Mouse (Mus musculus) T-cell, adult 2 months (primary cell): ENCODE data around the gene Efcab7.

ENCODE experiments used
- DNase-seq: peaks from one replicate; pipeline ENCODE4 v3.0.0; 2022; ENCODE audit warnings: low spot score

The Efcab7 gene

DNA sequence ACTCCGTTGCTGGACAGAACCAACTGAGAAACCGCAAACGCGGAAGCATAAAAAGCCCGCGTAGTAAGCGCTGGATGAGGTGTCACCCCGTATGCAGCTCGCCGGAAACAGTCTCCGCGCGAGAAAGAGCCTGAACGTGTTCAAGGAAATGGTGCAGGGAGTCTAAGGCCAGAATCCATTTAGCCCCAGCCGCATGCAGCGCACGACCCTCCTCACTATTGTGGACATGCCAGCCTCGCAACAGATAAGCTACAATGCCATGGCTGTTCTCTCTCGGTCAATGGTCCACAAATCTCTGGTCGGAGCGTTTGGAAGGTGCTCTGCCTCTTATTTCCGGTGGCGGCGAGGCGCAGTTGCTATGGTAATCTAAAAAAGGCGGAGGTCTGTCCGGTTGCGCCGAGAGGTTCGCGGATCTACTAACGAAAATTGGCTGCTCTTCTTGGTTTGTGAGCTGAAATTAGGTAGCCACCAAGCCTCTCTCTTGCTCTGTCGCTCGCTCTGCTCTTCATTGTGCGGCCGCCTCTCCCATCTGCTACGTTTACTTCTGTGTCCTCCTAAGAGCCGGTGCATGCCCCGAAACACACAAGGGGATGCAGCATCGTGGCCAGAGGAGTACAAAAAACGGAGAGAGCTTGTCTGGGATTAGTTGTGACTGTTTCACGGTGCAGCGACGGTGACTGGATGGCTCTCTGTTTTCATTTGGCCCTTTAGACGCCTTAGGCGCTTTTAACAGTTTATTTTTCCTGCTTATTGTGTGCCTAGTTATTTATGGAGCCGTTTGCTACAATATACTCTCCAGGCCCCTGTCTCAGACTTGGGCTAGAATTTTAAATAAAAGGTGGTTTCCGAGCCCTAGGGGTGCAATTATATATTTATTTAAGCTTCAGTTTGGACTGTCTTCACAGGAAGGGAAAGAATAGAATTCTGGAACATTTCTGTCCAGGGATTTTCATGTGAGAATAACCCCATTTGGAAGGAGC, at the start of gene Efcab7:
TSS of gene Efcab7 (plus strand) at position 105 of the 980 bp plus-strand sequence.
- DNase-seq = peak; percentile 84

DNA sequence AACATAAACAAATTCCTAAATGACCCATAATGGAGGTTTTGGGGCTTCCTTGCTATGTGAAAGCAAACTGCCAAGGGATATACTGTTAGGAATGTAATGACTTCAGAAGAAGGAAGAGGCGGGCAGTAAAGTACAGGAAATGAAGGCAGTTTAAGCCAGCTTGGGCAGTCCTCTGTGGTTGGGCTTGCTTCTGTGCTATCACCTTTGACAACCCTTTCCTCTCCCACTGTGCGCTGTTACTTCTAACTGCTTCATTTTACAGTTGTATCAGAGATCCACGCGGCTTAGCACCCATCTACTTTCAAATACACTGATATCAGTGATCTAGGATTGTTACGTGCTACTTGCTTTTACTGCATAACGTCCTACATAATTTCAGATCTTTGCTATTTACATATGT, 36.6 kb upstream of the Efcab7 start:
- DNase-seq = no peak

DNA sequence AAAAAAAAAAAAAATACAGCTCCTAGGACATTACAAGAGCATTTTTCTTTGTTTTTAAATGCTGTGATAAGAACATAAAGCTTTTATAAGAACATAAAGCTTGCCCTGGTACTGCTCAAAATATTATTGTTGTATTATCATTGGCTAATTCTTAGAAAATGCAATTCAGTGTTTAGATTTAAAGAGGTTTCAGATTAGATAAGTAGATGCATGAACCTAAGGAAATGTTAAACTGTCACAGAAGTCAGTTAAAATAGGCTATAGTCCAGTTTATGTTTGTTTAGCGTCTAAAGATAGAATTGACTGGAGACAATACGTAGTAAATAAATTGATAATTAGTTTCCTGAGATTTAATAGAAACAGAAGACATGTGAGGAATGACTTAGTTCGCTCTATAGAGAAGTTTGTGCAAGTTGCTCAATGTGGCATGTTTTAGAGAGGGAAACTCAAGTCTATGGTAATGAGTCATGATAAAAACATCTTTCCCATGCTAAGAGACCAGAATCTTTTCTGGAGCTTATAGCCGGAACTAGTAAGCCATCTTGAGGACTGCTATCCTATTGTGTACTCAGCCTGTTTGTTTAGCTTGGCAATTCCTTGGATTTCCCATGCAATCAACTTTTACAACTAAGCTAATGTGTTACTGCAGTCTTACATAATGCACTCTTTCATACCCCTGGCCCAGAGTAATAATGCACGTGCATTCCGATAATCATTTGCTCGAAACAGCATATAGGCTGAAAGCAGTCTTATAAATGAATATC, 12.1 kb upstream of the Efcab7 start:
- DNase-seq = no peak

DNA sequence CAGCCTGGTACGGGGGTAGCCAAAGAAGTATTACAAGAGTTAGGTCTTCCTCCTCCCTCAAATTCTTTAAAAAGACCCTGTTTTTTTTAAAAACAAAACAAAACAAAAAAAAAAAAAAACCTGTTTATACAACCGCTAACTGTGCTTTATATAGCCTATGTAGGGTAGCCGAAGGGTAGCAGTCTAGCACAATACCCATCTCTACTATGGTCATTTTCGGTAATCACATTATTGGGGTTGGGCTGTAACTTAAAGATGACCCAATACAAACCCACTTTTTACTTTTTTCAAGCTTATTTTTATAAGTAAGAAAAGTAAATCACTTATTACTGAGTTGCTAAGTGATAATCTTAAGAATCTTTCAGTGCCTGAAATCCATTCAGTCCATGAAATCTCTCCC, 661 bp upstream of the Efcab7 start:
- no peak for DNase-seq

DNA sequence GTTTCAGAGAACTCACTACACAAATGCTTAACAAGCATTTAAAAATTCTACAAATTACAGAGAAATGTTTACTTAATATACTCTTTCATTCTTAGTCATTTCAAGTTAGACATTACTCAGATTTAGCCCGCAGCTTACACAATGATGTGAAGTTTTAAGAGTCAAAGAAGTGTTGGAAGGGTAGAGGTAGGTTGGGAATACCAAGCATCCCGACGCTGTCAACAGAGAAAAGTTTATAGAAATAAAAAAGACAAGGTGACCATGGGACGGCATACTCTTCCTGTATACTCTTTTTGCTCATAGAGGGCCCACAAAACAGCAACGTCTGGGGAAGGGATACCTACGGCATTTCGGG, 282 bp upstream of the Efcab7 start:
- DNase-seq = no peak

DNA sequence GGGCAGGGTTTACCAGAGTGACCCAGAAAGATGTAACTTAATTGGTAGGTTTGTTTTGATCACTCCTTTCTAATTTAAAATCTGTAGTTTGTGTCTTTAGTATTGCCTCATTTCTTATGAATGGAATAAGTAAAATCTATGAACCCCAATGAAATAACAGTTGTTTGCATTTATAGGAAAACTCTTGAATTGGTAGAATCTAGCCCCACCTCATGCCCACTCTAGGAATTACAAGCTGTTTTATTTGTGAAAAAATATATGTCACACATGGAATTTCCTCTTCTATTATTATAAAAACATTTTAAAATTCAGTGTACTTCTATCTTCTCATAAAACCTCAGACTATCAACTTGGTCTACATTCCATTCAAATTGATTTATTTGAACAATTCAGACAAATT, 52.9 kb downstream of the Efcab7 start:
- DNase-seq = no peak

DNA sequence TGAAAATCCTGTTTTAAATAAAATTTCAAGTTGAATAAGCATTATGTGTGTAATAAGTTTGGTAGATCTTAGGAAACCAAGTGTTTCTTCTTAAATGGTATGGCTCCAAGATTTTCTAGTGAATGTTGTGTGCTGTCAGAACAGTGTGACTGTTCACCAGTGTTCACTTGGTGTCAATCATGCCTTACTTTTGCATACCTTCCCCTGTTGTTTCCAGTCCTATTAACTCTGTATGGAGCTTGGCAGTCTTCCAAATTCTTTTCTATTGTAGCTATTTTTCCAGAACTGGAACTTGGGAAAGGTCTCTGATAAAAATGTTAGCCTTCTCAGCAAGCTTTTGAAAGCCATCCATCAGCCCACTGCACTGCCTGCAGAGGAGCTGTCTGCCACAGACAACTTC, 53.4 kb downstream of the Efcab7 start:
- no peak for DNase-seq

DNA sequence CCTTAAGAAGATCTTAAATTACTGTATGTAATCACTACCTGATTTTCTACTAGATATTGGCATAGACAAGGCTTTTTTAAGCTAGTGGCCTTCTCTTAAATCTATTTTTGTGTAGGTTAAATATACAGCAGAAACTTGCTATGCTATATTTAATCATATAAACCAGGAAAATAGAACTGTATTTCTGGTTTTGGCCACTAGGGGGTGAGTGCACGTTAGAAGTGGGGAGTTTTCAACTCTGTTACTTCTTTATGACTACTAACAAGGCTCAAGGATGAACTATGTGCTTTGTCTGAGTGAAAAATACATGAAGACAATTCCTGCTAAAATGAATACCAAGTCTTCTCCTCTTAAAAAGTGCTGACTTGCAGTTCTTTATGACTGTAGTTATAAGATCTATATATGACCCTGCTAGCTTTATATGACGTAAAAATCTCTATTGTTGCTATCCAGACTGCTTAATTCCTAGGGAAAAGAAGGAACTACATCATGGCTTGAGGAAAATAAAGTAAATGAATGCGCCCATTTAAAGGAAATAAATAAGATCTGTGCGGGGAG, 85.0 kb downstream of the Efcab7 start:
- DNase-seq = no peak

DNA sequence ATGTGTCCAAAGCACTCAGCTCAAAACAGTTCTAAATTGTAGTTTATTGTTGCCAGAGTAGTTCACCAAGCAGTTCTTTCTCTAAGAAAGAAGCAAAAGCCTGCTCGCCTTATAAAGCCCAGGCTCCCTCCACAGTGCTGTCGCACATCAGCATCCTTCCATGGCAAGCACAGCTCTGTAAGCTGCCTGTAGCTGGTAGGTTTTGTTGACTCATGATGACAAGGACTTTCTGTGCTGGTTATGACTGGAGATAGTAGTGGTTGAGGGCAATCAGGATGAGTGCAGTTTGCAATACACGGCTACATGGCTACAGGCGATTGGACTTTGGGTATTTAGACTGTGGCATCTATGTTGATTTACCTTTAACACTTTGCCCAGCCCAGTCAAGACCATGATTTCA, 97.4 kb downstream of the Efcab7 start:
- no peak for DNase-seq

DNA sequence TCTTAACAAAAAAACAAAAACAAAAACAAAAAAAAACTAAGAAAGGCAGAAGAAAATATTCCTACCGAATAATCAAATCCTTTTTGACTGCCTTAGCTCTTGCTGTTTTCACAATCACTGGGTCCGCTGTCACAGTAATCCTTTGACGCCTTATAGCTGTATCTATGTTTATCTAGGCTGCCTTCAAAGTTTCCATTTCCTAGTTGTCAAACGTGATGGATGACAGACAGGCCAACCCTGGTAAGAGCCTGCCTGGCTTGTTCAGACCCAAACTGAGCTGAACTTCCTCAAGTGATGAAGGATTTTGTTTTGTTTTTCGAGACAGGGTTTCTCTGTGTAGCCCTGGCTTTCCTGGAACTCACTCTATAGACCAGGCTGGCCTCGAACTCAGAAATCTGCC, 99.5 kb downstream of the Efcab7 start:
- no peak for DNase-seq

DNA sequence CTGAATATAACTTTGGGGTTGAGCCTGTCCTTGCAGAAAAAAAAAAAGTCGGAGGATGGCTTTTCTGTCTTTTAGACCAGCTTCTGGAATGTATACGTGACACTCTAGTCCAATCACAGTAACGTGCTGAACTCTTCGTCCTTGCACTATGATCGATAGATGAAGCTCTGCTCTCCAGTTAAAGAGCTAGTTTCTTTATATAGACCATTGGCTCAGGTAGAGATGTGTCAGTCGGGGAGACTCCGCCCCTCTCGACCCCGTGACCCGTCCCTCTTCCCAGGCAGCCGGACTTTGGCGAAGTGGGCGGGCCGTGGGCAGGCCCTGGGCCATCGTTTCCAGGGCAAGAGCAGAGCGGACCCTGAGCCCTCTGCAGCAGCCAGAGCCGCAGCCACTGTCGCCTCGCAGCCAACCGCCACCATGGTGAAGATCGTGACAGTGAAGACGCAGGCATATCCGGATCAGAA, 100.2 kb downstream of the Efcab7 start, which contains the start of gene Pgm1:
TSS of gene Pgm1 (plus strand) at position 266 of the 464 bp plus-strand sequence.
- DNase-seq = peak; percentile 67

DNA sequence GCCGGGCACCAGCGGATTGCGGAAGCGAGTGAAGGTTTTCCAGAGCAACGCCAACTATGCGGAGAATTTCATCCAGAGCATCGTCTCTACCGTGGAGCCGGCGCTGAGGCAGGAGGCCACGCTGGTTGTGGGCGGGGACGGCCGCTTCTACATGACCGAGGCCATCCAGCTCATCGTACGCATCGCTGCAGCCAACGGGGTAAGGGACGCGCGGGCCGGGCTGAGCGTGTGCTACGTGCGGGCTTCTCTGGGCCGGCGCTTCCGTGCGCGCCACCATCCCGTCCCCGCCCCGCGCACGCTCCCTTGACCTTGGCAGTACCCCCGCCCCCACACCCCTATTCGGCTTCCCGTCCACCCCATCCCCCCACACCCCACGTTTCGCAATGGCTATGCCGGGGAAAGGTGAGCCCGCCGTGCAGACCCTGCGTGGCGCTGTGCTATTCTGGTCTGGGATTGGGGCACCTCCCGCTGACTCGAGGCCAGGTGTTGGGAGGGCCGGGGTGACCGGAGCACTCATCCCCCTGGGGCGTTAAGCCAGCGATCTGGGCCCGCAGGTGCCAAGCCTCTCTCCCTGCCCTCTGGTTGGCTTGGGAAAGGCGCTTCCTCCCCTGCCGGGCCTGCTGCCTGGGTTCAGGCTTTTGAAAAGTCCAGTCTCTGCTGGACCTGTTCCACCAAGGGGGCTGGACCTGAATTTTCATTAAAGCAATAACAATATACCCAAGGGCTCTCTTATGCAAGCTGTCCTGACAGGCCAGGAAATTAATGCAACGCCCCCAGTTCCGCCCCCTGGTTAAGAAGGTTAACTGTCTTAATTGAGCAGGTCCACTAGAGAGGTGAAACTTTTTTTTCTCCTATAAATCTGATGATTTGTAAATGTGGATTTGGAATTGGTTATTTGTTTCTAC, 100.9 kb downstream of the Efcab7 start, which contains the start of gene Itgb3bp:
TSS of gene Itgb3bp (minus strand) at position 201 of the 905 bp plus-strand sequence.
- DNase-seq = peak; percentile 58

DNA sequence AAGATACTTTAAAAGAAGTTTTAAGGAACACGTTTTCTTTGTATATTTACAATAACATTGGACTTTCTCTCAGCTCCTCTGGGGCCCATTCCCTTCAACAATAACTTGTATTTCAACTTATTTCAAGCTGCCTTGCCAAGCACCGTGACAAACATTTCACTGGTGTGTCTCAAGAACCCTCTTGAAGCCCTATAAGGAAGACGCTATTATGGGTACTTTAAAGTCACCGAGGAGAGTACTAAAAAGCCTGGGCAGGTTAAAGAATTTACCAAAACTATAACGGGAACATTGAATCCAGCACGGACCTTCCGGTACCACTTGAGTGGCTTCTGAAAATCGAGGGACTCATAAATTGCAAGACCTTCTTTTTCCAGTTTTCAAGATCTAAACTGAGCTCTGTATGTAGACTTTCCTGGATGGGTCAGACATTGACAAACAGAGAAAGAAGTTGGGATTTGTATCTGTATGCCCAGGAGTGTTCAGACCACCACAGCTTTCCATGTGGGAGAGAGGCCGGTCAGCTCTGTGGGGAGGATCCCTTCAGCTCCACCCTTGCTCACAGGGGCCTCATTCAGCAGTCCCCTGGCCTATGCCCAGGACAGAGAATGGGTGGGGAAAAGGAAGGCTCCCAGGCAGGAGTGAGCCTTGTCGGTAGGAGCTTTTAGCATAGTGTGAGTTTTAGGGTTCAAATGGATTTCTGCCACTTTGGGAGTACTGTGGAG, 101.7 kb downstream of the Efcab7 start:
- no peak for DNase-seq

DNA sequence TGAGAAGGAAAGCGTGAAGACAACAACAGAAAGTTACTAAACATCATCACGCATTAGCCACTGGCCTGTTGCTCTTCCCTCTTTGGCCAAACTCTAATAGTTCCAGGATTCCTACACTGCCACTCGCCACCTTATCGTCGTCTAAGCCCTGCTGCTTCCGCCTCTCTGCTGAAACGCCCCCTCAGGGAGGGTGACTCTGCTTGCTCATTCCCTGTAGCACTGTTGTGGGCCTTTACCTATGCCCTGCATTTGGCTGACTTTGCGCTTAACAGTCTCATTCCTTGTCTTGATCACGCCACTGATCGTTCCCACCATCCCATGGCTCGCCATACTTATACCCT, 102.2 kb downstream of the Efcab7 start:
- DNase-seq = no peak

DNA sequence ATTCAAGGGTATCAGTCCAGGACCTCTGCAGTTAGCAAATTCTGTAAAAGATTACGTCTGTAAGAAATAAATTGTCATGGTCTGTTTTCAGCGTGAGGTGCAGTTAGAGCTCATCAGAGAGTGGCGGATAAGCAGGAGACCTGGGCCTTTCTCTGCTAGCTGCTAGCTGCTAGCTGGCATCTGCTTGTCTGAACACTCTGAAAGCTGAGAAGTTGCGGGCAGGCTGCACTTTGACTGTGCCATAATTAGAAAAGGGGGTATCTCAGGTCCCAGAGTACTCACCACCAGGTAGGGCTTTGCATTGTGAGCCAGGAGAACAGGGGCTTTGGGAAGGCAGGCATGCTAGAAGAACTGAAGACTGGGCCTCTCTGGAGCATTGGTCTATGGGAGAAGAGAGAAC, 102.8 kb downstream of the Efcab7 start:
- DNase-seq = no peak

DNA sequence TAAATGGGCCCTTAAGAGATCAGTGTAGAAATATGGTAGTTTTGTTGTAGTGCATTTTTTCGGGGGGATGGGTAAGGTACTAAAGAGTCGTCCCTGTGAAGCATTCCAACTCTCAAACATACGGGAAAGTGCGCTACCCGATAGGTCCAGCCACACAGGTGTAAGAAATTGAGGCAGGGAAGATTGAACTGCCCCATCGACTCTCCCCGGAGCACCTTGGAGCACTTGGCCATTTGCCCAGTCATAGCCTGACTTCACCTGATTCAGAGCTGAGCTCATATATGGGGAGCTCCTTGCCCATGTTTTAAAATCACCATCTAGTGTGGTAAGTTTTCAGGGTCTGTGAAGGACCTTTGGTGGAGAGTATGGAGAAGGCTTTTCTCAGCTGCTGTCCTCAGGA, 105.9 kb downstream of the Efcab7 start:
- no peak for DNase-seq

DNA sequence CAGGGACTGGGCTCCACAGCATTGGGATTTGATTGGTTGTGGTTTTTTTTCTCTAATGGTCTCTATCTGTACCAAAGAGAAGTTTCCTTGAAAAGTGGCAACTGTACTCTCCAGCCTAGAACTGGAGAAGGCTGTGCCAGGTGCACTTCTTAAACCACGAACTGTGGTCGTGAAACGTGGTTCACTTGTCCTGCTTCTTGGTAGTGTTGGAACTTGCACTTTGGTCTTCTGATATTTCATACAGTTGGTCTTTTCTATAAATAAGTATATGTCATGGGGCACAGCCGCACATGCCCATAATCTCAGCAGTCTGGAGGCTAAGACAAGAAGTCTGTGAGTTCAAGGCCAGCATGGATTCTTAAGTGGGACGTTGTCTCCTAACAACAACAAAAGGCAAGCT, 107.3 kb downstream of the Efcab7 start:
- no peak for DNase-seq

DNA sequence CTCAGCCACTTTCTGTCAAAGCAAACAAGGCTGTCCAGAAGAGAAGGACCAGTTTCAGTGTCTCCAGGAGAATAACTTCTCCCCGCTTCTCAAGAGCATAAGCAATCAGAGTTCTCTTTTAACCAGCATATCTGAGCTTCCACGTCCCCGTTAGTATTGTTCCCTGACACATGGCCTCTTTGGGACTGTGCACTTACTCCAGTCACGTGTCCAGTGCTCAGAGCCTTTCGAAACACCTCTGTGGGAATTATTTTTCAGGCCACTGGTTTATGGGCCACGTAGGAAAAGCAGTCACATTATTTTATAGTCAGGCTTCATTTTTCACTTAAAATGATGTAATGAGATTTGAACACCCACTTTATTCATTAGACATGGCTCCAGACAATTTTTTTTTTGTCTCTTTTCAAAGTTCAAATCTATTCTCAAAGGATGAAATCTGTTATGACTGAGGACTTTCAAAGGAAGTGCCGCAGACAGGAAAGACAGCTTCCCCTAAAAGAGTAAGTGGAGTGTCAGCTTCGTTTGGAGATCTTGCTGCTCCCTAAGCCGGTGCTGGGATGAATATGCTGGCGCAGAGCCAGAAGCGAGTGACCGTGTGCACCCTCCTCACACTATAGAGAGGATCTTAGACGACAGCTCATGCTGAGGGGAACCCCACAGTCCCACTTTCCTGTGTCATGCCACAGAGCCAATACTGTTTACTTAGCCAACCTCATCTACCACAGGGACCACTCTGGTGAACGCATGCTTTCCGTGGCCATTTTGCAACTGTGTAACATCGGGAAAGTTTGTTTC, 110.9 kb downstream of the Efcab7 start:
- no peak for DNase-seq

DNA sequence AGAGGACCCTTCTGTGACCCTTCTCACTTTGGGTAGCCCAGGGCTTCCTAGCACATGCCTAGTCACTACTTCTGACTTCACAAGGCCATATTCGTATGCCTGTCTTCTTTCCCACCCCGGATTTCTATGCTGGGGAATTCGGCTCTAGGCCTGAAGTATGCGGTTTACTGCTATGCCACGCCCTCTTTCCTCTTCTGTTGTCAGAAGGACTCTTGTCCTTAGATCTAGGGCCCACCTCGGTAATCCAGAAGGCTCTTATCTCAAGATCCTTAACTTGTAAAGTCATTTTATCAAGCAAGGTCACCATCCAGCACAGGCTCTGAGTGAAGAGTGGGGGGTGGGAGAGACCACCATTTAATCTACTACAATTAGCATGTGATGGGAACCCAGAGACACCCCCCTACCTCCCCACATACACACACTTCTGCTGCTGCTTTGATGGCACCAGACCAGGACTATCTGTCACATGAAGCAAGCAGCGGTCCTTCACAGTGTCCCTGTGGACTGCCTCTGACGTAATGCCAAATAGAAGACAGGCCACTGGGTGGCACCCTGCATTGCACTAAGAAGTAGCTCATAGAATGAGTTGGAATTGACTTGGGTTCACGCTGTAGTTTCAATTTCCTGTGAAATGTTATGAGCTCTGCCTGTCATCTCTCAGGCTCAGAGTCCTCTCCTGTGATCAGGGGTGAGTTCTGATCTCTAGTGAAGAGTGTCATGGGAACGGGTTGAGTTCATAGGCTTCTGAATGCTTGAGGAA, 112.8 kb downstream of the Efcab7 start:
- no peak for DNase-seq
